Mouse (Mus musculus): Measurements from ENCODE around the gene Apela. TPM values are rescaled to one million over a fixed set of nuclear protein-coding genes. Genes with fewer than 3 reads are reported as not detected.

Apela gene
- total RNA-seq (2014; fragmentation: Nextera tagmentation) (not detected in 2 replicates), total RNA-seq (2017) (not detected in 2 replicates)

DNA sequence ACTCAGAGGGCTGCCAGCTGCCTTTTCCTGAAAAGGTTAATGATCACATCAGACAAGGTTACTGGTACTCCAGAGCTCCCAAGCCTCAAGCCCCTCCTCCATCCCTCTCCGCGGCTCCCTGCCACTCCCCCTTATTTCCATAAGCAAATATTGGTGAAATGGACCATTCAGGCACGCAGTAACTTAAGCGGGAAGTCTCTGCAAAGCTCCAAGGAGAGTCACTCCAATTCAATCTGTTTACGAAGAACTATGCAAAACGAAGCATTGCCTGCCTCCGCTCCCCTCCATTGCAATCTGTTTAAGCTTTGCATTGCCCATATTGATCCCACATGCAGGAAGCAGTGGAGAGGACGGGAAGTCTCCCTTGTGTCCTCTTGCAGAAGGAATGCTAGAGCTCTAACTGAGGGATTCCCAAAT is at the start of gene Apela:
Apela (minus strand) TSS at position 220 of the 417 bp plus-strand sequence.
- ATAC-seq (replicated peaks; ENCODE audit: poor library complexity, severe bottlenecking): no peak

DNA sequence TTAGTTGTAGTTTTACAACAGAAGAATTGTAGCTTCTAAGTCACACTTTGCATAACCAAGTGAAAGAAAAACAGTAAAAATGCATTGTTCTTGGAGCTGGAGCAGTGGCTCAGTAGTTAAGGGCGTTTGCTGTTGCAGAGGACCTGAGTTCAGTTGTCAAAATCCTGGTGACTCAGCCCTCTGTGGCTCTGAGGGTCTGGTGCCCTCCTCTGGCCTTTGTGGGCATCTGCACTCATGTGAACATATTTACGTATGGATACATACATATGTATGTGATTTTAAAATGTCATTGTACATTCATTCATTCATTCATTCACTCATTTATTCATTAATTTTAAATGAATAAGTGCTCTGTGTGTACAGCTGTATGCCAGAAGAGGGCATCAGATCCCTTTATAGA is 48.5 kb upstream of the Apela start:
- ATAC-seq (replicated peaks; ENCODE audit: poor library complexity, severe bottlenecking): no peak

- ATAC-seq (replicated peaks; ENCODE audit: poor library complexity, severe bottlenecking): no peak
These were observed 43.6 kb upstream of the Apela start for GRCm38 (mm10) chr8:65080731-65081130.

- no peak for ATAC-seq (replicated peaks; ENCODE audit: poor library complexity, severe bottlenecking)
These were observed 37.6 kb upstream of the Apela start, which contains the start of gene Gm10663 for GRCm38 (mm10) chr8:65074733-65075132. Gm10663 (plus strand) TSS chr8:65075033.

DNA sequence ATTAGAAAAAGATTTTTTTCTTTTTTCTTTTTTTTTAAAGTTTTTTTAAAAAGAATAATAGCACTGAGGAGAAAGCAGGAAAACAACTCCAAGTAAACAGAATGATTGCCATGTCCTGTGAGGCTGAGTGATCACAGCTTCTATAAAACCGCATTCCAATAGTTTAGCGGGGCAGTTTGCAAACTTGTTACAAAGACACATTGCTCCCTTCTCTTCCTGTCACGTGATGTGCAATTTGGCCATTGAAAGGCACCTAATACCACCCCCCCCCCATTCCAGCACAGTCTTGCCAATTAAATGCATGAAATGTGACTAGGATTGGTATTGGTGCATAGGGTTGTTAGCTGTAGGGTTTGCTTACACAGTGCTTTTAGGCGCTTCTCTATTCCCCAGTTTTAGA is 33.9 kb upstream of the Apela start:
- ATAC-seq (replicated peaks; ENCODE audit: poor library complexity, severe bottlenecking): no peak

- no peak for ATAC-seq (replicated peaks; ENCODE audit: poor library complexity, severe bottlenecking)
These were observed 31.3 kb upstream of the Apela start for GRCm38 (mm10) chr8:65068473-65068819.

DNA sequence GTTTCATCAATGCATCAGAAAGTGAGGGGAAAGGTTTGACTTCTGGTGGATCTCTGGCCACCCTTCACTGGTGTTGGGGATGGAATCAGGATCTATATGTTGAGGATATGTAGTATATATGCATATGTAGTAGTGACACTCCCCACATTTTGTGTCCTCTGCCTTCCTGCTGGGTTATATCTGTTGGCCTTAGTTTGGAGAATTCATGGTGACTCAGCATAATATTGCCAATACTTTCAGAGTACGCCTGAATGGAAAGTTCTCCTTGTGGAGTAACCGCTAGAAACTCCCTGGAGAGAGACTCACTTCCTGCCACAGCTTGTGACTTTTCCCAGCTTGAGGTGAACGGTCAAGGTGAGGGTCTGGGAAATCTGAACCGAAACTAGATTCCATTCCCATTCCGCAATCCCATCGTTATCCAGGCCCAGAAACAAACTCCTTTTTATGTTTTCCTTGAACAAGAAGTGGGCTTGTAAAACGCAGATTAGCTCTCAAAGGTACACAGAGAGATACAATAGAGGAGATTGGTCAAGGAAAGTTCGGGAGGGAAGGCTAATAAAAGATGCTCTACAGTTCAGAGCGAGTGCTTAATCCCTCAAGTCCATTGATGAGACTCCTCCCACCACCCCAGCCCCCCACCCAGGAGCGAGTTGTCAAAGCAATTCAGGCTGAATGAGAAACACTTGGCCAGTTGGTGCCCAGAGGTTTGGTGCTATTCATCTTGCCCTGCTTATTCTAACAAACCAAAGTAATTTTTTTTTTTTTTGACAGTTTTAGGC is 30.7 kb upstream of the Apela start:
- ATAC-seq (replicated peaks; ENCODE audit: poor library complexity, severe bottlenecking): no peak

DNA sequence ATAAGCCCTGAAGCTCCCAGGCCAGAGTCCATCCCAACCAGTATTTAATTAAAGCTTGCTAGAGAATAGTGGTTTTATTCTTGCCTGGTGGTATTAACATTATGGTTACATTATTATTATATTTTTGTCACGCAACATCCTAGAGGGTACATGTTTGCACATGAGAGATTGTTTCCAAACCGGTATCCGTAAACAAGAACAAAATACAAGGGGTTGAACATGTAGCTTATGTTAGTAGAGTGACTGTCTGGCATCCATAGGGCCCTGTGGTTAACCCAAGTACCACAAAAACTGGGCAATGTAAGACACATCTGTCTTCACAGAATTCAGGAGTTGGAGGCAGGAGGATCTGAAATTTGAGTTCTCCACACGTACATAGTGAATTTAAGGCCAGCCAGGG is 29.9 kb upstream of the Apela start:
- ATAC-seq (replicated peaks; ENCODE audit: poor library complexity, severe bottlenecking): no peak

DNA sequence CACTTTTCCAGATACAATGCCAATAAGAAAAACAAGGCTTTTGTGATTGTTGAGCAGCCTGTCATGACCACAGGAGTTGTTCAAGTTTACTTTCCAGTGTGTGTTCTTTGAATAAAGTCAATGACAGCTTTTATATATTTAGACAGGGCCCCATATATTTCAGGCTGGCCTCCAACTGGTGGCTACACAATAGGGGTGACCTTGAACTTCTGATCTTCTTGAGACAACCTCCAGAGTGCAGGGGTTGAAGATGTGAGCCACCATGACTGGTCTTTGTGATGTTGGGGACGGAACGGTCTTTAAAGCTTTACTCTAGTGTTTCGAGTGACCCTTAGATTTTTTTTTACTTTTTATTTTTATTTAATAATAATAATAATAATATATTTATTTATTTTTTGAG is 28.5 kb upstream of the Apela start:
- ATAC-seq (replicated peaks; ENCODE audit: poor library complexity, severe bottlenecking): no peak

DNA sequence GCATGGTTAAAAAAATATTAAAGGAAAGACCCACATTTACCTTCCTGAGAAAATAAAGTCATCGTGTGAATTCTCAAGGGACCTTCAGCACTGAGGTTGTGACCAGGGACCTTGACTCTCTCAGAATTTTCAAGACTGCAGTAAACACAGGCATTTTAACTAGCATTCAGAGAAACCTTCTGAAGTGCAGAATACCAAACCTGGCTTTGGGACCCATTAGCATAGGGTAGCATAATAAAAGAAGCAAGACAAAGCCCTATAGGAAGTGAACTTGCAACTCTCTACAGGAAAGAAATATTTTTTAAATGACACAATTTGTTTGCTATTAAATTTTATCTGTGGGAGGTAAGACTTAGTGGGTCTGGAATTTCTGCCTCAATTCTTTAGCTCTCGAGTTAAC is 26.9 kb upstream of the Apela start:
- no peak for ATAC-seq (replicated peaks; ENCODE audit: poor library complexity, severe bottlenecking)

- no peak for ATAC-seq (replicated peaks; ENCODE audit: poor library complexity, severe bottlenecking)
These were observed 25.1 kb upstream of the Apela start for GRCm38 (mm10) chr8:65062195-65062594.

- ATAC-seq (replicated peaks; ENCODE audit: poor library complexity, severe bottlenecking): no peak
These were observed 19.6 kb upstream of the Apela start for GRCm38 (mm10) chr8:65056722-65057121.

DNA sequence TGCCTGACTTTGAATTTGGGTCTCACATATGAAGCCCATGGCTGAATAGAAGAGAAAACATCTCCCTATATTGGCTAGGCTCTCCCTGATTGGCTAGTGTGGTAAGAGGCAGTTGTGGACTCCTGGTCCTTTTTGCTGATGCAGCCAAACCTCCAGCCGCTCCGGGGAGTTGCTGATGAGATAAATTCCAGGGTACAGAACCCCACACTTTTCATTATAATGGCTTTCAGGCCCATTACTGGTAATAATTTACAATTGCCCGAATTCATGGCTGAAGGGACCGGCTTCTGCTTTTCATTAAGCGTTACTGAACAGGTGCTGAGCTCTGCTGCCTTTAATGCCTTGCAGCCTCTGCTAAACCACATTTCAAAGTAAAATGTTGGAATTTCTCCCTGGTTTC is 16.8 kb upstream of the Apela start:
- no peak for ATAC-seq (replicated peaks; ENCODE audit: poor library complexity, severe bottlenecking)

DNA sequence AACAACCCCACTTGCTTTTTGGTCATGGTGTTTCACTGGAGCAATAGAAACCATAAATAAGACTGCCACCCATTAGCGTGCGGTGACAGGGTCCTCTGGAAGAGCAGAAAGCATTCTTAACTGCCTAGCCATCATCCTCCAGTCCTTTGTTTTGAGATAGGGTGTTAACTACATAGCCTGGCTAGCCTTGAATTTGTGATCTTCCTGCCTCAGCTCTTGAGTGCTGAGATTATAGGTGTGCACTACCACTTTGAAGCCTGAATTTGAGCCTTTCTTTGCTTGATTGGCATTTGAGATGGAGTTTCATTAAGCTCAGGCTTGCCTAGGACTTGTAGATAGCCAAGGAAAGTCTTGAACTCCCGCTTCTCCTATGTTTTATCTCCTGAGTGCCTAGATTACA is 16.4 kb upstream of the Apela start:
- no peak for ATAC-seq (replicated peaks; ENCODE audit: poor library complexity, severe bottlenecking)

GRCm38 (mm10) chr8:65047801-65048200 is 10.7 kb upstream of the Apela start:
- ATAC-seq (replicated peaks; ENCODE audit: poor library complexity, severe bottlenecking): no peak

- ATAC-seq (replicated peaks; ENCODE audit: poor library complexity, severe bottlenecking): no peak
These were observed 10.1 kb upstream of the Apela start for GRCm38 (mm10) chr8:65047193-65047592.

- ATAC-seq (replicated peaks; ENCODE audit: poor library complexity, severe bottlenecking): no peak
These were observed 9.4 kb upstream of the Apela start for GRCm38 (mm10) chr8:65046565-65046964.

- no peak for ATAC-seq (replicated peaks; ENCODE audit: poor library complexity, severe bottlenecking)
These were observed 3.0 kb downstream of the Apela start for GRCm38 (mm10) chr8:65034136-65034535.

- ATAC-seq (replicated peaks; ENCODE audit: poor library complexity, severe bottlenecking): no peak
These were observed 4.1 kb downstream of the Apela start for GRCm38 (mm10) chr8:65033056-65033455.

GRCm38 (mm10) chr8:65032107-65032506 is 5.0 kb downstream of the Apela start:
- no peak for ATAC-seq (replicated peaks; ENCODE audit: poor library complexity, severe bottlenecking)

GRCm38 (mm10) chr8:65030735-65031485 is 6.2 kb downstream of the Apela start:
- ATAC-seq (replicated peaks; ENCODE audit: poor library complexity, severe bottlenecking): no peak

DNA sequence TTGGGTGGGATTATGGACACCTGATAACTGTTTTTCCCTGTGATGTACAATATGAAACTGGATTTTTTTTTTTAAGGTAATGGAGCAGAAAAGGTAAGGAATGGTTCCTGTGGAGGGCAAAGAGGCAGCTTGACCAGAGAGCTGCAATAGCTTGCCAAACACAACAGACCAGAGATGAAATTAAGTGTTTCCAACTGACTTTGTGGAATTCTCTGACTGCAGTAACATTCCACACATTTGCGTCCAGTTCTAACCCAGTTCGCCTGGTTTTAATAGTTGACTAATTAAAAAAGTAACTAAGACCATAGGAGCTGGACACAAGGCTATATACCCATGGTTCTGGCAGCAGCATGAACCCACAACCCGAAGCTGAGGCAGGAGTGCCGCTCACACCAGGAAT is 7.4 kb downstream of the Apela start:
- no peak for ATAC-seq (replicated peaks; ENCODE audit: poor library complexity, severe bottlenecking)

Data from granulocyte monocyte progenitor cell, adult 5-6 weeks (primary cell).